Mouse (Mus musculus): ENCODE data around the gene Rpl23. TPM values are rescaled to one million over a fixed set of nuclear protein-coding genes. Genes with fewer than 3 reads are reported as not detected.

Rpl23 gene
- polyA plus RNA-seq, 1 experiment from 2014 or later: 299 TPM

DNA sequence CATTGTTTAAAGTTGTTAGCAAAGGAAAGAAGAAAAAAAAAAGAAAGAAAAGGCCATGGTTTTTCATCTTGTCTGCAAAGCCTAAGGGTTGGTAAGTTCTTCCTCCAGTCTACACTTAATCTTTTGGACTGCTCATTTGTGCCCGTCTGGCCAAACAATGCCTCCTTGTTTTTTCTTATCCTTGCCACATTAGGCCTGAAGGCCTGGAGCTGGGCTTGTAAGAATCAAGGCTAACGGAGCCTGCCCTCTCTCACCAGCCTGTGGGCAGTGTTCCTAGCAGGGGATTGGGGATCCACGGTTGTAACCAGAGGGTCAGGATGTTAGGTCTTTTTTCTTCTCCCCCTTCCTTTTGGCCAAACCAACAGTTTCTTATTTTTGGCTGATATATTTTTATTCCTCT lies 28.7 kb upstream of the Rpl23 start:
- no peak overlapping the region for H3K4me3 ChIP-seq (ENCODE audit: low read length)
- H3K9ac ChIP-seq (ENCODE audit: low read length): no peak overlapping the region
- ATAC-seq (replicated peaks; ENCODE audit: extremely low read depth, insufficient read depth, low FRiP score): no peak
- 61% methylated on average over 3 of the region's 3 CpGs for WGBS
- no peak overlapping the region for H3K4me2 ChIP-seq (ENCODE audit: low read depth, low read length)
- H3K27ac ChIP-seq (ENCODE audit: low read length): no peak overlapping the region
- H3K27me3 ChIP-seq (ENCODE audit: control insufficient read depth, insufficient read depth, low read length): no peaks in the 10 kb centered on the region
- H3K9me3 ChIP-seq (replicated peaks; ENCODE audit: control insufficient read depth, low read length): no peaks in the 10 kb centered on the region
- peaks cover 8% of the 10 kb centered on the region; the same call in 1 of the 2 replicates for H3K36me3 ChIP-seq (ENCODE audit: control insufficient read depth, insufficient read depth)
- H3K4me1 ChIP-seq (ENCODE audit: control insufficient read depth, insufficient read depth, low read length): peaks cover 73% of the 10 kb centered on the region

- WGBS: 63% methylated on average over 7 of the region's 7 CpGs
- ATAC-seq (replicated peaks; ENCODE audit: extremely low read depth, insufficient read depth, low FRiP score): no peak
- Histone ChIP-seq H3K27me3 (ENCODE audit: control insufficient read depth, insufficient read depth, low read length) (no peaks in the 10 kb centered on the region), H3K9ac (ENCODE audit: low read length) (no peak overlapping the region), H3K9me3 (replicated peaks; ENCODE audit: control insufficient read depth, low read length) (no peaks in the 10 kb centered on the region), H3K27ac (ENCODE audit: low read length) (peak overlapping the region; percentile 20; the same call in 1 of the 2 replicates), H3K4me1 (ENCODE audit: control insufficient read depth, insufficient read depth, low read length) (peaks cover 76% of the 10 kb centered on the region), H3K36me3 (ENCODE audit: control insufficient read depth, insufficient read depth) (peaks cover 2% of the 10 kb centered on the region; the same call in 1 of the 2 replicates), H3K4me2 (ENCODE audit: low read depth, low read length) (no peak overlapping the region), H3K4me3 (ENCODE audit: low read length) (no peak overlapping the region)
These were observed 28.1 kb upstream of the Rpl23 start for GRCm38 (mm10) chr11:97810356-97810755.

GRCm38 (mm10) chr11:97809235-97810121 lies 27.2 kb upstream of the Rpl23 start:
- Histone ChIP-seq H3K27me3 (ENCODE audit: control insufficient read depth, insufficient read depth, low read length) (no peaks in the 10 kb centered on the region), H3K4me1 (ENCODE audit: control insufficient read depth, insufficient read depth, low read length) (peaks cover 83% of the 10 kb centered on the region), H3K9me3 (replicated peaks; ENCODE audit: control insufficient read depth, low read length) (no peaks in the 10 kb centered on the region), H3K36me3 (ENCODE audit: control insufficient read depth, insufficient read depth) (no peaks in the 10 kb centered on the region; the same call in 1 of the 2 replicates), H3K27ac (ENCODE audit: low read length) (peak overlapping the region; percentile 65), H3K4me2 (ENCODE audit: low read depth, low read length) (no peak overlapping the region), H3K9ac (ENCODE audit: low read length) (0 out of 2 replicates have a peak overlapping the region, but pooled peaks have one; percentile 28), H3K4me3 (ENCODE audit: low read length) (no peak overlapping the region)
- WGBS: 50% methylated on average over 7 of the region's 7 CpGs
- no peak for ATAC-seq (replicated peaks; ENCODE audit: extremely low read depth, insufficient read depth, low FRiP score)

- H3K4me2 ChIP-seq (ENCODE audit: low read depth, low read length): 0 out of 2 replicates have a peak overlapping the region, but pooled peaks have one; percentile 29
These were observed 26.5 kb upstream of the Rpl23 start for GRCm38 (mm10) chr11:97808621-97809234.

GRCm38 (mm10) chr11:97808093-97808492 lies 25.9 kb upstream of the Rpl23 start:
- no peak overlapping the region for H3K4me3 ChIP-seq (ENCODE audit: low read length)
- H3K9ac ChIP-seq (ENCODE audit: low read length): peak overlapping the region; percentile 28
- H3K36me3 ChIP-seq (ENCODE audit: control insufficient read depth, insufficient read depth): no peaks in the 10 kb centered on the region; the same call in 1 of the 2 replicates
- peaks cover 89% of the 10 kb centered on the region for H3K4me1 ChIP-seq (ENCODE audit: control insufficient read depth, insufficient read depth, low read length)
- no peaks in the 10 kb centered on the region for H3K9me3 ChIP-seq (replicated peaks; ENCODE audit: control insufficient read depth, low read length)
- peak overlapping the region; percentile 29; the same call in 1 of the 2 replicates for H3K4me2 ChIP-seq (ENCODE audit: low read depth, low read length)
- no peaks in the 10 kb centered on the region for H3K27me3 ChIP-seq (ENCODE audit: control insufficient read depth, insufficient read depth, low read length)
- no peak for ATAC-seq (replicated peaks; ENCODE audit: extremely low read depth, insufficient read depth, low FRiP score)
- peak overlapping the region; percentile 65 for H3K27ac ChIP-seq (ENCODE audit: low read length)
- 51% methylated on average over 2 of the region's 2 CpGs for WGBS

More at GRCm38 (mm10) chr11:97808621-97809234, 26.5 kb upstream of the Rpl23 start:
- Histone ChIP-seq H3K4me1 (ENCODE audit: control insufficient read depth, insufficient read depth, low read length) (peaks cover 91% of the 10 kb centered on the region), H3K4me3 (ENCODE audit: low read length) (no peak overlapping the region), H3K27ac (ENCODE audit: low read length) (peak overlapping the region; percentile 65), H3K27me3 (ENCODE audit: control insufficient read depth, insufficient read depth, low read length) (no peaks in the 10 kb centered on the region), H3K36me3 (ENCODE audit: control insufficient read depth, insufficient read depth) (no peaks in the 10 kb centered on the region; the same call in 1 of the 2 replicates), H3K9me3 (replicated peaks; ENCODE audit: control insufficient read depth, low read length) (no peaks in the 10 kb centered on the region), H3K9ac (ENCODE audit: low read length) (peak overlapping the region; percentile 28; the same call in 1 of the 2 replicates)
- WGBS: 32% methylated on average over 5 of the region's 5 CpGs
- ATAC-seq (replicated peaks; ENCODE audit: extremely low read depth, insufficient read depth, low FRiP score): peak; percentile 35; the same call in 1 of the 2 replicates

- no peak overlapping the region for H3K9ac ChIP-seq (ENCODE audit: low read length)
- no peaks in the 10 kb centered on the region; the same call in 1 of the 2 replicates for H3K36me3 ChIP-seq (ENCODE audit: control insufficient read depth, insufficient read depth)
- H3K4me1 ChIP-seq (ENCODE audit: control insufficient read depth, insufficient read depth, low read length): peaks cover 87% of the 10 kb centered on the region
- H3K9me3 ChIP-seq (replicated peaks; ENCODE audit: control insufficient read depth, low read length): no peaks in the 10 kb centered on the region
- H3K27me3 ChIP-seq (ENCODE audit: control insufficient read depth, insufficient read depth, low read length): no peaks in the 10 kb centered on the region
- no peak for ATAC-seq (replicated peaks; ENCODE audit: extremely low read depth, insufficient read depth, low FRiP score)
- no peak overlapping the region for H3K4me3 ChIP-seq (ENCODE audit: low read length)
- H3K4me2 ChIP-seq (ENCODE audit: low read depth, low read length): no peak overlapping the region; the same call in 1 of the 2 replicates
- peak overlapping the region; percentile 65 for H3K27ac ChIP-seq (ENCODE audit: low read length)
- 30% methylated on average over 6 of the region's 6 CpGs for WGBS
These were observed 25.4 kb upstream of the Rpl23 start for GRCm38 (mm10) chr11:97807626-97808025.

DNA sequence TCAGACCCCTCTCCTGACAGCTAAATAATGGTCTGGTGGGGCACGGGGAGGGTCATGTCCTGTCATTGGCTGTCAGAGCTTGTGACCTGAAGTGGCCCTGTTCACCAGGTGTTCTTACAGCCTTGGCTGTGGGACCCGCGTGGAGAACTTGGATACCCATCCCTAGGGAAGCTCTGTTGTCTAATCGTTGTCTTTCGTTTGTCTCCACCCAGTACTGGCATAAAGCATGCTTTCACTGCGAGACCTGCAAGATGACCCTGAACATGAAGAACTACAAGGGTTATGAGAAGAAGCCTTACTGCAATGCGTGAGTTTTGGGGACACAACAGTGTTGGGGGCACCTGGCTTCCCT lies 24.4 kb upstream of the Rpl23 start:
- ATAC-seq (replicated peaks; ENCODE audit: extremely low read depth, insufficient read depth, low FRiP score): no peak
- Histone ChIP-seq H3K27me3 (ENCODE audit: control insufficient read depth, insufficient read depth, low read length) (no peaks in the 10 kb centered on the region), H3K9ac (ENCODE audit: low read length) (no peak overlapping the region; the same call in 1 of the 2 replicates), H3K27ac (ENCODE audit: low read length) (no peak overlapping the region; the same call in 1 of the 2 replicates), H3K36me3 (ENCODE audit: control insufficient read depth, insufficient read depth) (no peaks in the 10 kb centered on the region; the same call in 1 of the 2 replicates), H3K9me3 (replicated peaks; ENCODE audit: control insufficient read depth, low read length) (no peaks in the 10 kb centered on the region), H3K4me1 (ENCODE audit: control insufficient read depth, insufficient read depth, low read length) (peaks cover 87% of the 10 kb centered on the region), H3K4me3 (ENCODE audit: low read length) (no peak overlapping the region), H3K4me2 (ENCODE audit: low read depth, low read length) (no peak overlapping the region)
- 69% methylated on average over 7 of the region's 7 CpGs for WGBS

DNA sequence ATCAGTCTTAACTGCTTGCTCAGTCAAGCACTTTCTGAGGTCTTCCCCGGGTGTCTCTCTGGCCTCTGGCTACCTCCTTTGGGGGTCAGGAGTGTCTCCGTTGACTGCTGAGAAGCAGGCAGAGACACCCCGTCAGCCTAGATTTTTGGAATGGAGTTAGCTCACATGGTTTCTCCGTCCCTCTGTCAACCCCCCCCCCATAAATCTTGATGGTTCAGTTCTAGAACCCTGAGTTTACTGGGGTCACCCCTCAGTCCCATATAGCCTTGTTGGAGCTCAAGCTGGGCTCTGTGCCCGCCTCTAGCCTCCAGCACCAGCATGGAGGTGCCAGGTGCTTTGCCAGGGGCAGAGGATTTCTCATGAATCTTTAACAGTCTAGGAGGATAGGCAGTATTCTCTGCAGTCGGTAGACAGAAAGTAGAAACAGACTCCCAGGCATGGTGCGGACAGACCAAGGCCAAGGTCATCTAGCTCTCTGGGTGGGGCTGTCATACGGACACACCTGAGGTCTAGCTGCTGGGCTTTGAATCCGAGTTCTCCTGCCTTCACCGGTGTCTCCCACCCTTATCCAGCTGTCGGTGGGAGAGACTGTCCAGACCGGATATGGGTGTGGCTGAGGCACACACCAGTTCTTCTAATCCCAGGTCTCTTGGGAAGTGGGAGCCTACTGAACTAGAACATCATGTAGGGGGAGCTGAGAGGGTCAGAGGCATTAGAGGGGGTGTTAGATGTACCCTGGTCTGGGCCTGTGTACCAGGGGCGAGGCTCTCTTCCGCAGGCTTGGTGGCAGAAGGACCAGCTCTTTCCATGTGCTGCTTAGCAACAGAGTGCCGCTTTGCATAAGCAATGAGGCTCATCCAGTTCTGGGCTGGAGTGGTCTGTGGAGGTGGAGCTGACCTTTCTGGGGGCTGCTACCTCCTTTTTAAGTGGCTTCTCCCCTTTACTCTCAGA lies 23.7 kb upstream of the Rpl23 start:
- Histone ChIP-seq H3K9me3 (replicated peaks; ENCODE audit: control insufficient read depth, low read length) (no peaks in the 10 kb centered on the region), H3K4me2 (ENCODE audit: low read depth, low read length) (peak overlapping the region; percentile 67), H3K27me3 (ENCODE audit: control insufficient read depth, insufficient read depth, low read length) (no peaks in the 10 kb centered on the region), H3K27ac (ENCODE audit: low read length) (peak overlapping the region; percentile 90), H3K9ac (ENCODE audit: low read length) (peak overlapping the region; percentile 46), H3K4me1 (ENCODE audit: control insufficient read depth, insufficient read depth, low read length) (peaks cover 88% of the 10 kb centered on the region), H3K36me3 (ENCODE audit: control insufficient read depth, insufficient read depth) (no peaks in the 10 kb centered on the region; the same call in 1 of the 2 replicates), H3K4me3 (ENCODE audit: low read length) (peak overlapping the region; percentile 23; the same call in 1 of the 2 replicates)
- WGBS: 27% methylated on average over 15 of the region's 15 CpGs
- ATAC-seq (replicated peaks; ENCODE audit: extremely low read depth, insufficient read depth, low FRiP score): no peak
